Mouse (Mus musculus): ENCODE results near the gene Nup54. TPM values are rescaled to one million over a fixed set of nuclear protein-coding genes. Genes with fewer than 3 reads are reported as not detected.

Gene Nup54
- polyA plus RNA-seq (2015; fragmentation: Nextera tagmentation; extraction: Ambion mirVana), result 53.7 and 58.5 TPM in 2 replicates

DNA sequence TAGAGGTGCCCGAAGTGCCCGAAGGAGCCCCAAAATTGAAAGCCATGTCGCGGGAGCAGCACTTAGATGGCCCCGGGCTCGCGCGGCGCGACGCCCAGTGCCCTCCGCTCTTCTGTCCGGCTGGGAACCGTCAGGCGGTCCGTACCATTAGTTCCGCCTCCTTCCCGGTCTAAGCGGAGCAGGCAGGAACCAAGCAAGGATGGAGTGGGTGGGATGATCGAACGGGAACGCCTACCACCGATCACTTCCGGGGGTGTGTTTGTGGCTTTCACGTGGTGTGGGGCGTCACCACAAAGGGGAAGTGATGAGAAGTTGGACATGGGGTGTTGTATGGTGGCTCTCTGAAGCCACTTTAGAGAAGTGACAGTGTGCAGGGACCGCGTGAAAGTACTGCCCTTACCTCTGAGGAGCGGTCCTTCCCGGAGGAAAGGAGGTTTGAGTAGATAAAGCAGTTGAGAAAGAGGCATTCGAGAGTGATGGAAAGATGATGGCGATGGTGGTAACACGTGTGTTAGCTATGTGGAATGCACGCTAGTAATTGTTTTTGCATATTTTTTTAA lies at the start of gene Nup54:
Gene Nup54, minus strand, starts transcription at position 195 of the 560 bp plus-strand sequence.
- peak within 1 kb of the TSS; percentile 96 for H3K9ac ChIP-seq (replicated peaks)
- peak within 1 kb of the TSS; percentile 83 for H3K27ac ChIP-seq
- no peaks in the 10 kb centered on the region for H3K9me3 ChIP-seq
- H3K4me2 ChIP-seq (replicated peaks), result peak within 1 kb of the TSS; percentile 76
- H3K4me3 ChIP-seq (replicated peaks), result peak within 1 kb of the TSS; percentile 96
- peak; percentile 99 for ATAC-seq
- WGBS, result under 1% methylated on average over 34 of the region's 34 CpGs
- 0 out of 2 replicates have a peak, but pooled peaks cover 3% of the 10 kb centered on the region for H3K36me3 ChIP-seq
- peaks cover 21% of the 10 kb centered on the region for H3K4me1 ChIP-seq (replicated peaks)
- no peaks in the 10 kb centered on the region for H3K27me3 ChIP-seq

DNA sequence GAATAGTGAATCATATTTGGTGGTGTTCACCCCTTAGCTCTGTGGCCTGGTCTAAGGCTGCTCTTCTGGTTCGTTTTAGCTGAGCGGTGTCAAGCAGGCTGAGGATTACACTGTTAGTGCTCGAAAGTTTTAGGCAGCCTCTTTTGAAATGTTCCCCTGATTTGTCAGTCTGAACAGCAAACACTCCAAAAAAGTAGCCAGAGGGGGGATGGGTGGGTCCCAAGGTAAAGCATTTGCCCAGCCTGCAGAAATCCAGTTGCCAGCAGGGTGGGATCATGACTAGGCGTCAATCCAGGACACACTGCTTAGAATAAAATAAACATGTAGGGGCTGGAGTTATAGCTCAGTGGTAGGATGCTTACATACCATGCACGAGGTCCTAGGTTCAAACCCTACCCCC lies 37.8 kb upstream of the Nup54 start:
- Histone ChIP-seq H3K4me2 (replicated peaks) (no peak overlapping the region), H3K9ac (replicated peaks) (no peak overlapping the region), H3K27me3 (no peaks in the 10 kb centered on the region), H3K27ac (no peak overlapping the region), H3K36me3 (peaks cover 21% of the 10 kb centered on the region), H3K4me1 (replicated peaks) (no peaks in the 10 kb centered on the region), H3K4me3 (replicated peaks) (no peak overlapping the region), H3K9me3 (no peaks in the 10 kb centered on the region)
- ATAC-seq, result no peak
- 86% methylated on average over 5 of the region's 5 CpGs for WGBS

DNA sequence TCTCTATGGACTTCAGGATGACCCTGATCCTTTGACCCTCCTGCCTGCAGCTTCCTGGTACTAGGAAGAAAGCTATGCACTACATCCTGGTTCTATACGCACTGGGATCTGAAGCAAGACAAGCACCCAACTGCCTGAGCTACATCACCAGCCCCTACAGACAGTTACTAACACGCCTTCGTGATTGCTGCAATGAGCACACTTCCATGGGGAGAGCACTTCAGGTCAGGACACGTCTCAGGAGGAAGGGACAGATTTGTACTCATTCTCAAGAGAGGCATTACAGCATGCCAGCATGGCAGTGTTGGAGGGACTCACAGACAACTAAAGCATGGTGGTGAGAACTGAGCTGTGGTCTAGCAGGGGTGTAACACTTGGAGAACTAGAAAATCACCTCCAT lies 36.5 kb upstream of the Nup54 start:
- no peak for ATAC-seq
- H3K9ac ChIP-seq (replicated peaks), result no peak overlapping the region
- H3K27ac ChIP-seq, result no peak overlapping the region
- H3K36me3 ChIP-seq, result peaks cover 18% of the 10 kb centered on the region
- H3K4me3 ChIP-seq (replicated peaks), result no peak overlapping the region
- no peak overlapping the region for H3K4me2 ChIP-seq (replicated peaks)
- WGBS, result 93% methylated on average over 4 of the region's 4 CpGs
- no peaks in the 10 kb centered on the region for H3K4me1 ChIP-seq (replicated peaks)
- no peaks in the 10 kb centered on the region for H3K9me3 ChIP-seq
- no peaks in the 10 kb centered on the region for H3K27me3 ChIP-seq

DNA sequence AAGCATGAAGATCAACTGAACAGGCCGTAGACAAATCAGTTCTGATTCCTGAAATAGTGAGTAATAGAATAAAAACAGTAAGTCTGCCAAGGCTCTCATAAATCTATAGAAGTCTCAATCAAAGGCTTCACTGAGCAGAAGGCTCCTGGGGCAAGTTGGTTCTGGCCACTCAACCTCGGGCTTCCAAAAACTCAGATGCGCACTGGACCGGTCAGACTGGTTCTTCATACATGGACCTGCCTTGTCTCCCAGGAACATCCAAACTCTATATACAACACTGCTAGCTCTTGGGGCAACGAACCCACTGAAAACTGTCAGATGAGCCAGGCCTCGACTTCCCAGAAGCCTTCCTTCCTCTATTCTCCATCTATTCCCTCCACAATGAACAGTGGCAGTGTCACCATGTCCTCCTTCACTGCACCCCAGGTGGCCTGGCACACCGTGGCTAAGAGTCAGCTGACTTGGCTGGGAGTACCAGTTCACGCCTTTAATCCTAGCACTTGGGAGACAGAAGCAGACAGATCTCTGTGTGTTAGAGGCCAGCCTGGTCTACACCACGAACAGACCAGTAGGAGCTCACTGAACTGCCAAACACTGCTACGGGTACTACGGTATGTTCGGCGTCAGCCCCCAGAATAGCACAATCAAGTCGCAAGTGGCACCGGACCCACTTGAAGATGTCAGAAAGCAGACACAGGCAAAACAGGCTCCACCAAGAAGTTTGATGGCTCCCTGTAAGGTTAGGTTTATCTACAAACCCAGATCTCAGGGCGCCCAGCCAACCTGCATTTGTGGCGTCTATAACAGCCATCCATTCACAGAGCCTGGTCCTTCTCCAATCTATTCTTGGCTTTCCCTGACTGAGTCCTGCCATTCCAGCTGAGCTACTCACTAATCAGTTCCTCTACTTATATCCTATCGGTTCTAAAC lies 34.4 kb upstream of the Nup54 start:
- WGBS, result 96% methylated on average over 18 of the region's 18 CpGs
- Histone ChIP-seq H3K27ac (no peak overlapping the region), H3K9ac (replicated peaks) (no peak overlapping the region), H3K4me1 (replicated peaks) (no peaks in the 10 kb centered on the region), H3K4me2 (replicated peaks) (no peak overlapping the region), H3K9me3 (no peaks in the 10 kb centered on the region), H3K36me3 (peaks cover 13% of the 10 kb centered on the region; the same call in 1 of the 2 replicates), H3K4me3 (replicated peaks) (no peak overlapping the region), H3K27me3 (no peaks in the 10 kb centered on the region)
- ATAC-seq, result no peak

DNA sequence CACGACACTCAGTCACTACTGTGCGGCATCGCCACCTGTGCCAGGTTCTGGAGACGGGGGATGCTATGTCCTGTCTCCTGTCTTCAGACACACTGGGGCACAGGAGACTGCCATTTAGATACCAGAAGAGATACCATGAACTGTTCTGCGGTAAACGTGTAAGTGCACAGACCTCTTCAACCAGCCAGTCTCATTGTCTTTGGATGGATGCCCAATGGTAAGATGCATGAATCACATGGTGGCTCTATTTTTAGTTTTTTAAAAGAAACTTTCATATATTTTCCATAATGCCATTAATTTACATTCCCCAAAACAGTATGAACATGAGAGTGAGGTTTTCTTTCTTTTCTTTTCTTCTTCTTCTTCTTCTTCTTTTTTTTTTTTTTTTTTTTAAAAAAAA lies 33.2 kb upstream of the Nup54 start:
- H3K9me3 ChIP-seq, result no peaks in the 10 kb centered on the region
- no peak overlapping the region for H3K4me3 ChIP-seq (replicated peaks)
- WGBS, result 95% methylated on average over 6 of the region's 6 CpGs
- H3K27me3 ChIP-seq, result no peaks in the 10 kb centered on the region
- ATAC-seq, result no peak
- no peak overlapping the region for H3K9ac ChIP-seq (replicated peaks)
- no peak overlapping the region for H3K4me2 ChIP-seq (replicated peaks)
- H3K4me1 ChIP-seq (replicated peaks), result no peaks in the 10 kb centered on the region
- H3K27ac ChIP-seq, result no peak overlapping the region
- H3K36me3 ChIP-seq, result peaks cover 13% of the 10 kb centered on the region; the same call in 1 of the 2 replicates

DNA sequence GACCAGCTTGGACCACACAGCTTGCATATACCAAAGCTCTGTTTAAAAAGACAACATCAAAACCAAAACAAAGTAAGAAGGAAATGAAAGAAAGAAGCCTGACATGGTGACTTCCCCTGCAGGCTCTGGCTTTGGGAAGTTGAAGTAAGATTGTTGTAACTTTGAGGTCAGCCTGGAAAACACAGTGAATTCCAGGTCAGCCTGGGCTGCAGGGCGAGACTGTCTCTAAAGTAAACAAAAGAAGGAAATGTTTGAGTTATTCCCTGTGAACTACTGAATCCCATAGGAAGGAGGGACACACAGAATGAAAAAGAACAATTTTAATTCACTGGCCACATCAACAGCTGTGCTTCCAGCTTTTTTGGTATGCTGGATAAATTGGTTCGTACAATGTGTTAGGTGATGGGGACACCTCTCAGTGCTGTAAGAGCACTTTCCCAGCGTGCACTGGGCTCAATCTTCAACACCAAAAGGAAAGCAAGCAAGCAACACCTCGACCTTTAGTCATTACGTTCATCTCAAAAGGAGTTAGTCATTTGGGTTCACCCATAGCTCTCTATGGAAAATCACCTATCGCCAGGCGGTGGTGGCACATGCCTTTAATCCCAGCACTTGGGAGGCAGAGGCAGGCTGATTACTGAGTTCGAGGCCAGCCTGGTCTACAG lies 32.2 kb upstream of the Nup54 start:
- no peak overlapping the region for H3K4me2 ChIP-seq (replicated peaks)
- H3K27ac ChIP-seq, result no peak overlapping the region
- no peaks in the 10 kb centered on the region for H3K9me3 ChIP-seq
- 84% methylated on average over 8 of the region's 8 CpGs for WGBS
- H3K4me1 ChIP-seq (replicated peaks), result no peaks in the 10 kb centered on the region
- peaks cover 12% of the 10 kb centered on the region; the same call in 1 of the 2 replicates for H3K36me3 ChIP-seq
- no peak overlapping the region for H3K4me3 ChIP-seq (replicated peaks)
- no peak overlapping the region for H3K9ac ChIP-seq (replicated peaks)
- ATAC-seq, result no peak
- H3K27me3 ChIP-seq, result no peaks in the 10 kb centered on the region

DNA sequence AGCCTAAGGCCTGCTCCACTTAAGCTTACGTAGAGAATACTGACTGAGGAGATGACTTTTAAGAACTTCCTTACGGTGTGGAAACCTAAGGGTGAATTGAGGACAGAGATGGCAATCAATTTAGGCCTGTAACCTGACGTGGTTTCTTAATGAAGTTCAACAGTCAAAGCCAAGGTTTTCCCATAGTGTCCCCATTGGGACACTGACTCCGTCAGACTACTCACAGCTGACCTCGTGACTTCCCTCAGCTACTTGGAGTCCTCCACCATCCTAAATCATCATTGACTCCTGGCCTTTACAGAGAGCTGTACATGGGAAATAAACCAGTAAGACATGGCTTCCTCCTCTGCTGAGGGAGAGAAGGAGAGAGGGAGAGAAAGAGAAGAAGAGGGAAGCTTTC lies 30.5 kb upstream of the Nup54 start:
- ATAC-seq, result no peak
- no peak overlapping the region for H3K9ac ChIP-seq (replicated peaks)
- H3K9me3 ChIP-seq, result no peaks in the 10 kb centered on the region
- H3K4me3 ChIP-seq (replicated peaks), result no peak overlapping the region
- no peaks in the 10 kb centered on the region for H3K4me1 ChIP-seq (replicated peaks)
- no peaks in the 10 kb centered on the region for H3K27me3 ChIP-seq
- WGBS, result 90% methylated on average over 5 of the region's 5 CpGs
- H3K4me2 ChIP-seq (replicated peaks), result no peak overlapping the region
- H3K27ac ChIP-seq, result no peak overlapping the region
- H3K36me3 ChIP-seq, result peaks cover 10% of the 10 kb centered on the region

DNA sequence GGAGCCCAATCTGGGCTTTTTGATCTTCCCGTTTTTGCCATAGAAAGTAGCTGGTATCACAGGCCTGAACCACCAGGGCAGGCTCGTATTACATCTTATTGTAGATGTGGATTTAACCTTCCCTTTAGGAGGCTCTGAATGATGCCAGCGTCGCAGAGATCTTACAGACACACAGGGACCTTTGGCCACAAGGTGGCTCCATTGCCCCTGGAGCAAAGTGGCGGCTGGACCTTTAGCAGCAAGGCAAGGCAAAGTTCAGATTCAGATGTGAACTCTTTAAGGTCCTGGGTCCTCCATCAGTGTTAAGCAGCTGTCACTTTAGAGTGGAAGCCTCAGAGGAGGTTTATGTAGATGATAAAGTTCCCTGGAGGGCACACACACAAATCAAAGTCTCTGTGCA lies 26.3 kb upstream of the Nup54 start:
- no peak for ATAC-seq
- no peak overlapping the region for H3K4me2 ChIP-seq (replicated peaks)
- peaks cover 29% of the 10 kb centered on the region for H3K36me3 ChIP-seq
- no peaks in the 10 kb centered on the region for H3K27me3 ChIP-seq
- WGBS, result 17% methylated on average over 5 of the region's 5 CpGs
- H3K9me3 ChIP-seq, result no peaks in the 10 kb centered on the region
- no peak overlapping the region for H3K27ac ChIP-seq
- H3K9ac ChIP-seq (replicated peaks), result no peak overlapping the region
- no peaks in the 10 kb centered on the region for H3K4me1 ChIP-seq (replicated peaks)
- H3K4me3 ChIP-seq (replicated peaks), result no peak overlapping the region

DNA sequence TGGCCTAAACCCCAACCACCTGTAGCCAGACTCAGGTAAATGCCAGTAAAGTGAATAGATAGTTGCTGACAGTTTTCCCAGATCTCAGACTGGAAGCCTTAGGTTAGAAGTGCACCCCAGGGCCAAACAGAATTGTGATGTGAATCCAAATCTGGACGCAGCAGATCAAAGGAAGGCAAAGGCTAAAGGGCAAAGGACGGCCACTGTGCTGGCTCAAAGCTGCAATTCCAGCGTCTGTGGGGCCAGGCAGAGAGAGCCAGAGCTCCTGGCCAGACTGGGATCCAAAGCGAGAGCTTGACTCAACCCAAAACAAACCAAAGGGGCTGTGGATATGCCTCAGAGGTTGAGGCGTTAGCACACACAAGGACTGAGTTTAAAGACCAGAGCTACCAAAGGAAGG lies 23.7 kb upstream of the Nup54 start:
- Histone ChIP-seq H3K4me3 (replicated peaks) (no peak overlapping the region), H3K9ac (replicated peaks) (no peak overlapping the region), H3K36me3 (peaks cover 43% of the 10 kb centered on the region), H3K9me3 (no peaks in the 10 kb centered on the region), H3K27ac (no peak overlapping the region), H3K4me2 (replicated peaks) (no peak overlapping the region), H3K27me3 (no peaks in the 10 kb centered on the region), H3K4me1 (replicated peaks) (no peaks in the 10 kb centered on the region)
- ATAC-seq, result no peak
- 43% methylated on average over 5 of the region's 5 CpGs for WGBS

DNA sequence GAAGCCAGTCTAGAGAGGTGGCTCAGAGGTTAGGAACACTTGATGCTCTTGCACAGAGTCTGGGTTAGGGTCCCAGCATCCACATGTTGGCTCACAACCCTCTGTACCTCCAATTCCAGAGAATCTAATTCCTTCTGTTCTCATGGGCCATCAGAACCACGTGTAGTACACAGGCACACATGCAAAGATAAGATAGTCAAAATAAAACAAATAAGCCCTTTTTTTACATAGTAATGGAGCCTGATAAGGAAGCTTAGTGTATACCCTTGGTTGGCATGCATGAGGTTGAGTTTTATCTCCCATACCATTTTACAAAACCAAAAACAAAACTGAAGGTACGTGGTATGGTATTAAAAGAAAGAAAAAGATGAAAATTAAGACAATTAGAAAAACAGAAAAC lies 22.4 kb upstream of the Nup54 start:
- H3K4me3 ChIP-seq (replicated peaks), result no peak overlapping the region
- no peaks in the 10 kb centered on the region for H3K27me3 ChIP-seq
- no peak overlapping the region for H3K9ac ChIP-seq (replicated peaks)
- no peaks in the 10 kb centered on the region for H3K4me1 ChIP-seq (replicated peaks)
- ATAC-seq, result no peak
- 88% methylated on average over 2 of the region's 2 CpGs for WGBS
- peaks cover 55% of the 10 kb centered on the region for H3K36me3 ChIP-seq
- no peak overlapping the region for H3K4me2 ChIP-seq (replicated peaks)
- H3K9me3 ChIP-seq, result no peaks in the 10 kb centered on the region
- no peak overlapping the region for H3K27ac ChIP-seq

DNA sequence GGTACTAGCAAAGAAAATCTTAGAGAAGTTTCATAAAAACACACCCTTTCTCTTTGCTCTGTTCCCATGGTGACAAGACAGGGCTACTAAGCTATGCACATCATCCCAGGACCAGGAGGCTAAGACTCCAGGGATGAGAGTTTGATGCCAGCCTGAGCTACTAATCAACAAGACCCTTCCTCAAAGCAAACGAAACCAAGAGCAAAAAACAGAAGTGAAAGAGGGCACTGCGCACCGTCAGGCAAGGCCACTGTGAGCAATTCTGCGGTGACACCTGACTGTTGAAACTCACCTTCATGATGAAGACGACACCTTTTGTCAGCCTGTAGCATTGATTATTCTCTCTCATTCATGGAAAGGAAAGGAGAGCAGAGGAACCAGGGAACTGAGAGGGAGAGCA lies 17.9 kb upstream of the Nup54 start:
- H3K4me1 ChIP-seq (replicated peaks), result no peaks in the 10 kb centered on the region
- no peak for ATAC-seq
- no peak overlapping the region for H3K9ac ChIP-seq (replicated peaks)
- H3K4me2 ChIP-seq (replicated peaks), result no peak overlapping the region
- H3K27ac ChIP-seq, result no peak overlapping the region
- WGBS, result 94% methylated on average over 5 of the region's 5 CpGs
- peaks cover 80% of the 10 kb centered on the region for H3K36me3 ChIP-seq
- H3K27me3 ChIP-seq, result no peaks in the 10 kb centered on the region
- H3K9me3 ChIP-seq, result no peaks in the 10 kb centered on the region
- no peak overlapping the region for H3K4me3 ChIP-seq (replicated peaks)

DNA sequence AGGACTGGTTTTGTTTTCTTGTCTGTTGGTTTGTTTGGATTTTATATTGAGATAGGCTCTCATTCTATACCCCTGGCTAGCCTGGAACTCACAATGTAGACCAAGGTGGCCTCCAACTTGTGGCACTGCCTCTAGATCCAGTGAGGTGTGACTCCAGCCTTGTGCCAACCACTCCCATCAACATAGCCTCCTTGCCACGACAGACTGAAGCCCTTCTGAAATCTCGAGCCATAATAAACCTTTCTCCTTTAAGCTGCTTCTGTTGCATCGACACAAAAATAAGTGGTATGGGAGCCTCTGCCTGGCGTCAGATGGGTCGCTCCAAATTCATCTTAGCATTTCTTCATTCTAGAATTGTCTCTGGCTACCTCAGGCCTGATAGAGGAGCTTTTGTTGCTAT lies 11.7 kb upstream of the Nup54 start:
- no peaks in the 10 kb centered on the region for H3K4me1 ChIP-seq (replicated peaks)

More for the DNA sequence above, 11.7 kb upstream of the Nup54 start:
- no peak for ATAC-seq
- H3K4me2 ChIP-seq (replicated peaks), result no peak overlapping the region
- WGBS, result 93% methylated on average over 5 of the region's 5 CpGs
- no peak overlapping the region for H3K9ac ChIP-seq (replicated peaks)
- H3K27ac ChIP-seq, result no peak overlapping the region
- H3K36me3 ChIP-seq, result peaks cover 89% of the 10 kb centered on the region
- no peaks in the 10 kb centered on the region for H3K27me3 ChIP-seq
- no peaks in the 10 kb centered on the region for H3K9me3 ChIP-seq
- no peak overlapping the region for H3K4me3 ChIP-seq (replicated peaks)

All from midbrain, embryonic 13.5 days (tissue).